Mouse (Mus musculus) frontal cortex, postnatal 36 days (tissue): ENCODE data around the gene Ptpn14.

Experiments
- DNase-seq, 2 experiments: peaks; one replicate each; pipeline ENCODE4 v3.0.0; 2022; ENCODE audit warnings: low spot score in 2 of 2

Ptpn14 gene

DNA sequence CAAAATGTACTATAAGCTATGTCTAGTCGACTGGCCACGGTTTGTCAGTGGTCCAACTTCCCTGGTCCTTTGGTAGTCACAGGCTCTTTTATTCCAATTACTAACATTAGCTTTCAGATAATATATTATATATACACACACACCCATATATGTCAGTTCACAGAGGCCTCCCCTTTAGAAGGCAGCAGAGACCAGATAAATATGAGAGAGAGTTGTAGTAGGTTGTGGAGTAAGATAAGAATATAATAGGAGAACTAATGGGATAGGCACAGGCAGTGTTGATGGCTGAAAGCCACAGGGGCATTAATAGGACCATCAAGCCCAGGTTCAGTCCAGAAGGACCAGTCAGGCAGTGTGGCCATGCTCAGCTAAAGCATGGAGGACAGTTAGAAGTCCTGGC is 80.4 kb downstream of the Ptpn14 start:
- DNase-seq: no peak

DNA sequence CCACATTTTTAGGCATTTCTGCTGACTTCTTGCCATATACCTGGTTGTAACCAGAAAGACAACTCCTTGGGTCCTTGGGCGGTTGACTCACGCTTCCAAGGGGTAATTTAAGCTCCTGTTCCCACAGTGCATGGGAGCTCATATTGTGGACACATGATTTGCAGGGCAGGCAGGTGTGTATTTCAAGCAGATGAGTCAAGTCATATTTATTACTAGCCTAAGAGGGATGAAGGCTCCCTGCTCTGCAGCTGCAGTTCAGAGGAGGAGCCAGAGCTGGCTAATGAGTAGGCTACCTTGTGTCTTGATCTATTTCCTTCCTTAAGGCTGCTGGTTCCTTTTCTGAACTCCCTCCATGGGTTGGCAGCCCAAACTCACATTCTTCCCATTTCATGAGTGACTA is 83.7 kb downstream of the Ptpn14 start:
- DNase-seq: no peak

- no peak for DNase-seq
Observed at GRCm38 (mm10) chr1:189814385-189814784, 86.3 kb downstream of the Ptpn14 start.

- DNase-seq: no peak
Observed at GRCm38 (mm10) chr1:189817089-189817488, 89.0 kb downstream of the Ptpn14 start.

- DNase-seq: peak; percentile 62 to 83
Observed at GRCm38 (mm10) chr1:189817810-189818209, 89.7 kb downstream of the Ptpn14 start.

DNA sequence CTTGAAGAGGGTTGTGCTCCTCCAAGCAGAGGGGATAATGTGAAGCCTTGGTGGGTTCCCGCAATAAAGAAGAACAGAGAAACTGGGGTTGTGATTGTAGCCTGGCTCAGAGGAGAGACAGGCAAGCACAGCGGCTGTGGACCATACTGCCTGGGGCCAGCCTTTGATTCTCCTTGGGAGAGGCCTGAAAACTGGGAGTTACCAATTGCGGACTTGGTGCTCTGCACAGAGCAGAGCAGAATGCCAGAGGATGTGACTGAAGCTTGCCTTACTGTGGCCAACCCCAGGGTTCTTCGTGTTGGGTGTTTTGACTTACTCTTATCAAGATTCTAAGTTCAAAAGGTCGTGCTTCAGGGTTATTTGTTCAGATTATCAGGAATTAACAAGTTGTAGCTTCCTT is 92.0 kb downstream of the Ptpn14 start:
- no peak for DNase-seq

DNA sequence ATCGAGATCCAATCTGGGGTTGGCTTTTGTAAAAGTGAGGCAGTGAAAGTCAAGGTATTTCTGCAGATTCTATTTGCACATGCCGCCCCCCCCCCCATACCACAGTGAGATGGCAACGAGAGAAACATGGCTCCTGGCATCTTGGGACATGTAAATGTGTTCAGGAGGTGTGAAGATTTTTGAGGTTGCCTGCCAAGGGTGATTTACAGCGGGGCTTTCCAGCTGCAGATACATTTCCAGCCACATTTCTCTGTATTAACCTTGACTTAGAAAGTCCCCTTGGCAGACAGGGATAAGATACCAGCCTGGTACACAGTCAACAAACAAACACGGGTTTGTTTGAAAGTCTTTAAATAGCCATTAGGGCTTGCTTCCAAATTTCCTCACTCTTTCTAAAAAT is 96.4 kb downstream of the Ptpn14 start:
- no peak for DNase-seq

DNA sequence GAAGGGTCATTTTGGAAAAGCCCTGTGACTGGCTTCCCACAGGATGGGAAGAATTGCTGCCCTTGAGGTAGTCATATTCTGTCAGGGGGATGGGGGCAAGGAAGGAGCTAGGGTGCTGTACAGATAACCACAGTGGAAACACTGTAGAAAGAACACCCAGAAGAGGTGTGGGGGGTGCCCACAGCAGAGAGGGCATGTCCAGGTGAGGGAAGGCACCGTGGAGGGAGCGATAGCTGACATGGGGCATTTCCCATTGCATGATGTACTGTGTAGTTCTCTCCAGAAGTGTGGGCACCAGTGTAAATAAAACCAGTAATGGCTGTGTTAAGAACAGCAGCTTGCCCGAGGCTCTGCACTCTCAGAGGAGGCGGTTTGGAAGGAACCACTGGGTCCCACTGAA is 102.3 kb downstream of the Ptpn14 start:
- DNase-seq: no peak

- no peak for DNase-seq
Observed at GRCm38 (mm10) chr1:189830797-189831232, 102.7 kb downstream of the Ptpn14 start.

GRCm38 (mm10) chr1:189833351-189833750 is 105.3 kb downstream of the Ptpn14 start:
- DNase-seq: no peak

DNA sequence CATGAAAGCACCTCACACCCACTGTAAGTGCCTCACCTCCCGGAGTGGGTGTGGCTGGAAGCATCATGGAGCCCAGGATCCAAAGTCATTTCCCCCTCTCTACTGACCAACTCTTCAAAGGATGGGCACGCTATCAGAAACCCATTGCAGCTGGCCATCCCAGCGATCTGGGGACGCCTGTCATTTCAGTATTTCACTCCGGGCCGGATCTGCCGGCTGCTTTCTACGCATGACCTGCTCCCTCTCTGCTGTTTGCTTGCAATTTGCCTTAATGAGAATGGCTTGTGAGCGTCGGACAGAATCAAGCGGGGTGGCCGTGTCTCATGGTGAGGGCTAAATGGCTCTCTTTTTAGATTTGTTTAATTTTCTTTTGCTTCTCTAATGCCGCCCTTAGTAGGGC is 106.1 kb downstream of the Ptpn14 start:
- no peak for DNase-seq

- DNase-seq: no peak
Observed at GRCm38 (mm10) chr1:189846319-189846718, 118.3 kb downstream of the Ptpn14 start.

- no peak for DNase-seq
Observed at GRCm38 (mm10) chr1:189849550-189849949, 121.5 kb downstream of the Ptpn14 start.

GRCm38 (mm10) chr1:189852051-189852450 is 124.0 kb downstream of the Ptpn14 start:
- DNase-seq: no peak

GRCm38 (mm10) chr1:189852456-189852855 is 124.4 kb downstream of the Ptpn14 start:
- no peak for DNase-seq

GRCm38 (mm10) chr1:189854646-189855045 is 126.6 kb downstream of the Ptpn14 start:
- no peak for DNase-seq

DNA sequence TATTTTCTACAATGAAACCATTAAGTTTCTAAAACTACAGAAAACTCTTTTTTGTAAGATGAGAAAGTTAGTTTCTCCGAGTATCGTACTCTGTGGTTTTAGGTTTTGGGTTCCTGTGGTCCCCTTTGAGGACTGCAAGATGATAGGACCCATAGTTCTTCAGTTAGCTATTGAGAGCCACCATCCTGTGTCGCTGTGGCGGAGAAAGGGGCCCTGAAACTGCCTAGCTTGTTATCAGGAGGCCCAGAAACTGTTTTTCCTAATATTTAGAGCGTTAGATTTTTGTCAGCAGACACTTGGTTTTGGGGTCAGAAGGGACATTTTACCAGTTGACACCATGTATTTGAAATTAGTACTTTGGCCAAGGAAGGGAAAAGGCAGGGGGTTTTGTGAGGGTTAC is 127.7 kb downstream of the Ptpn14 start:
- DNase-seq: no peak

- DNase-seq: no peak
Observed at GRCm38 (mm10) chr1:189858377-189858776, 130.3 kb downstream of the Ptpn14 start.

GRCm38 (mm10) chr1:189860112-189860941 is 132.3 kb downstream of the Ptpn14 start:
- no peak for DNase-seq

GRCm38 (mm10) chr1:189860942-189861315 is 132.9 kb downstream of the Ptpn14 start:
- no peak for DNase-seq

GRCm38 (mm10) chr1:189863727-189864126 is 135.7 kb downstream of the Ptpn14 start:
- no peak for DNase-seq

GRCm38 (mm10) chr1:189864301-189864700 is 136.2 kb downstream of the Ptpn14 start:
- no peak for DNase-seq

DNA sequence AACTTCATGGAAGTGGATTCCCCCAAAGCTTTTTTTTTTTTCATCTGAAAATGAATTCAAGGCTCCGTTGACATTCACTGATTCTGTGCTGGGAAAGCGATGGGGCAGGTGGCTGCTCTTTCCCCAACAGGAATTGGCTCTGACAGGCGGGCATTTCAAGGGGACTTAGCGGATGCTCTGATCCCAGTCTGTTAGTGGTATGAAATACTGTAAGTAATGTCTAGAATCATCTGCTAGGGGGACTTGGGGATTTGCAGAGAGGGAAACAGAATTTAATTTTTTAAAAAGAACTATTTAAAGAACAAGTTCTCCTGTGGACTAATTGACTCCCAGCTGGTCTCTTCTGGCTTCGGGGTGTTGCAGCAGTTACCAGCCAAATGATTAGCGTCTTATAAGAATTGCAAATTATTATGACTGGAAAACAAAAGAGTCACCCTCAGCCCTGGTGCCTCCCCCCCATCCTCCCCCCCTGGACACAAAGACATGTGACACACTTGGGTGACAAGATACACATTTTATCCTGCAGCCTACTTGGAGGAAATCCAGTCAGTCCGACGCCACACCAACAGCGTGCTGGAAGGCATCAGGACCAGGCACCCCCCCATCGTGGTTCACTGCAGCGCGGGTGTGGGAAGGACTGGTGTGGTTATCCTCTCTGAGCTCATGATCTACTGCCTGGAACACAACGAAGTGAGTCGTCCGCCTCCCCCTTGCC is 136.9 kb downstream of the Ptpn14 start:
- DNase-seq: no peak
